Mouse (Mus musculus): ENCODE data around the gene A430033K04Rik. TPM values are rescaled to one million over a fixed set of nuclear protein-coding genes. Genes with fewer than 3 reads are reported as not detected.

A430033K04Rik gene
- polyA plus RNA-seq (2015; fragmentation: Nextera tagmentation; extraction: Ambion mirVana), result 27.7 and 28.4 TPM in 2 replicates

GRCm38 (mm10) chr5:138622645-138623477 lies at the start of gene A430033K04Rik:
Gene A430033K04Rik, plus strand, starts transcription at chr5:138622859.
- H3K27ac ChIP-seq (ENCODE audit: low read length), result peak within 1 kb of the TSS; percentile 95
- peaks cover 5% of the 10 kb centered on the region; the same call in 1 of the 2 replicates for H3K9me3 ChIP-seq (ENCODE audit: control insufficient read depth, low read length)
- ATAC-seq, result peak; percentile 93
- H3K36me3 ChIP-seq (ENCODE audit: control insufficient read depth, insufficient read depth), result peaks cover 6% of the 10 kb centered on the region
- peak within 1 kb of the TSS; percentile 81 for H3K4me3 ChIP-seq (replicated peaks; ENCODE audit: low read length)
- under 1% methylated on average over 30 of the region's 30 CpGs for WGBS
- peaks cover 32% of the 10 kb centered on the region for H3K4me1 ChIP-seq (replicated peaks; ENCODE audit: control insufficient read depth, insufficient read depth, low read length)
- H3K4me2 ChIP-seq (ENCODE audit: low read length), result peak within 1 kb of the TSS; percentile 84
- peak within 1 kb of the TSS; percentile 97 for H3K9ac ChIP-seq (replicated peaks; ENCODE audit: low read depth, low read length)
- H3K27me3 ChIP-seq (replicated peaks; ENCODE audit: control insufficient read depth, insufficient read depth, low read length), result no peaks in the 10 kb centered on the region

- 93% methylated on average over 6 of the region's 6 CpGs for WGBS
- no peak for ATAC-seq
These were observed 35.3 kb upstream of the A430033K04Rik start for GRCm38 (mm10) chr5:138587396-138587795.

GRCm38 (mm10) chr5:138618353-138618752 lies 4.3 kb upstream of the A430033K04Rik start:
- Histone ChIP-seq H3K9ac (replicated peaks; ENCODE audit: low read depth, low read length) (no peak overlapping the region), H3K27me3 (replicated peaks; ENCODE audit: control insufficient read depth, insufficient read depth, low read length) (no peaks in the 10 kb centered on the region), H3K36me3 (ENCODE audit: control insufficient read depth, insufficient read depth) (peaks cover 50% of the 10 kb centered on the region), H3K4me2 (ENCODE audit: low read length) (peak overlapping the region; percentile 55), H3K27ac (ENCODE audit: low read length) (no peak overlapping the region), H3K4me1 (replicated peaks; ENCODE audit: control insufficient read depth, insufficient read depth, low read length) (peaks cover 16% of the 10 kb centered on the region), H3K4me3 (replicated peaks; ENCODE audit: low read length) (peak overlapping the region; percentile 34), H3K9me3 (ENCODE audit: control insufficient read depth, low read length) (peaks cover 39% of the 10 kb centered on the region)
- WGBS, result 97% methylated on average over 1 of the region's 1 CpGs
- no peak for ATAC-seq

More at GRCm38 (mm10) chr5:138587396-138587795, 35.3 kb upstream of the A430033K04Rik start:
- Histone ChIP-seq H3K27ac (ENCODE audit: low read length) (no peak overlapping the region), H3K4me3 (replicated peaks; ENCODE audit: low read length) (no peak overlapping the region), H3K9me3 (ENCODE audit: control insufficient read depth, low read length) (0 out of 2 replicates have a peak, but pooled peaks cover 5% of the 10 kb centered on the region), H3K36me3 (ENCODE audit: control insufficient read depth, insufficient read depth) (no peaks in the 10 kb centered on the region), H3K27me3 (replicated peaks; ENCODE audit: control insufficient read depth, insufficient read depth, low read length) (no peaks in the 10 kb centered on the region), H3K9ac (replicated peaks; ENCODE audit: low read depth, low read length) (no peak overlapping the region), H3K4me1 (replicated peaks; ENCODE audit: control insufficient read depth, insufficient read depth, low read length) (no peaks in the 10 kb centered on the region), H3K4me2 (ENCODE audit: low read length) (no peak overlapping the region)

- Histone ChIP-seq H3K9ac (replicated peaks; ENCODE audit: low read depth, low read length) (peak within 1 kb of the TSS; percentile 100), H3K4me1 (replicated peaks; ENCODE audit: control insufficient read depth, insufficient read depth, low read length) (peaks cover 26% of the 10 kb centered on the region), H3K4me3 (replicated peaks; ENCODE audit: low read length) (peak within 1 kb of the TSS; percentile 94), H3K36me3 (ENCODE audit: control insufficient read depth, insufficient read depth) (peaks cover 39% of the 10 kb centered on the region), H3K27ac (ENCODE audit: low read length) (peak within 1 kb of the TSS; percentile 100), H3K4me2 (ENCODE audit: low read length) (peak within 1 kb of the TSS; percentile 55), H3K27me3 (replicated peaks; ENCODE audit: control insufficient read depth, insufficient read depth, low read length) (no peaks in the 10 kb centered on the region), H3K9me3 (ENCODE audit: control insufficient read depth, low read length) (peaks cover 28% of the 10 kb centered on the region)
- WGBS, result under 1% methylated on average over 43 of the region's 43 CpGs
- ATAC-seq, result peak; percentile 95
These were observed 3.2 kb upstream of the A430033K04Rik start, which contains the start of gene Zfp68 for GRCm38 (mm10) chr5:138619211-138620128. Gene Zfp68, minus strand, starts transcription at chr5:138619761.

- no peak overlapping the region for H3K4me2 ChIP-seq (ENCODE audit: low read length)
- H3K27ac ChIP-seq (ENCODE audit: low read length), result no peak overlapping the region
- peaks cover 25% of the 10 kb centered on the region for H3K36me3 ChIP-seq (ENCODE audit: control insufficient read depth, insufficient read depth)
- WGBS, result 58% methylated on average over 5 of the region's 5 CpGs
- H3K9ac ChIP-seq (replicated peaks; ENCODE audit: low read depth, low read length), result no peak overlapping the region
- no peaks in the 10 kb centered on the region for H3K27me3 ChIP-seq (replicated peaks; ENCODE audit: control insufficient read depth, insufficient read depth, low read length)
- H3K4me1 ChIP-seq (replicated peaks; ENCODE audit: control insufficient read depth, insufficient read depth, low read length), result peaks cover 32% of the 10 kb centered on the region
- peaks cover 22% of the 10 kb centered on the region for H3K9me3 ChIP-seq (ENCODE audit: control insufficient read depth, low read length)
- no peak for ATAC-seq
- H3K4me3 ChIP-seq (replicated peaks; ENCODE audit: low read length), result no peak overlapping the region
These were observed 1.8 kb upstream of the A430033K04Rik start for GRCm38 (mm10) chr5:138620836-138621235.

- 0 out of 2 replicates have a peak, but pooled peaks cover under 1% of the 10 kb centered on the region for H3K36me3 ChIP-seq (ENCODE audit: control insufficient read depth, insufficient read depth)
- ATAC-seq, result no peak
- peak overlapping the region; percentile 95 for H3K27ac ChIP-seq (ENCODE audit: low read length)
- peak overlapping the region; percentile 97 for H3K9ac ChIP-seq (replicated peaks; ENCODE audit: low read depth, low read length)
- peak overlapping the region; percentile 81 for H3K4me3 ChIP-seq (replicated peaks; ENCODE audit: low read length)
- H3K9me3 ChIP-seq (ENCODE audit: control insufficient read depth, low read length), result peaks cover under 1% of the 10 kb centered on the region; the same call in 1 of the 2 replicates
- peak overlapping the region; percentile 84 for H3K4me2 ChIP-seq (ENCODE audit: low read length)
- peaks cover 28% of the 10 kb centered on the region for H3K4me1 ChIP-seq (replicated peaks; ENCODE audit: control insufficient read depth, insufficient read depth, low read length)
- H3K27me3 ChIP-seq (replicated peaks; ENCODE audit: control insufficient read depth, insufficient read depth, low read length), result no peaks in the 10 kb centered on the region
- WGBS, result 7% methylated on average over 3 of the region's 3 CpGs
These were observed 818 bp downstream of the A430033K04Rik start for GRCm38 (mm10) chr5:138623478-138623875.

- Histone ChIP-seq H3K36me3 (ENCODE audit: control insufficient read depth, insufficient read depth) (peaks cover 29% of the 10 kb centered on the region), H3K4me3 (replicated peaks; ENCODE audit: low read length) (no peak overlapping the region), H3K4me2 (ENCODE audit: low read length) (no peak overlapping the region), H3K9me3 (ENCODE audit: control insufficient read depth, low read length) (no peaks in the 10 kb centered on the region), H3K9ac (replicated peaks; ENCODE audit: low read depth, low read length) (no peak overlapping the region), H3K27ac (ENCODE audit: low read length) (no peak overlapping the region), H3K4me1 (replicated peaks; ENCODE audit: control insufficient read depth, insufficient read depth, low read length) (no peaks in the 10 kb centered on the region), H3K27me3 (replicated peaks; ENCODE audit: control insufficient read depth, insufficient read depth, low read length) (no peaks in the 10 kb centered on the region)
- WGBS, result 94% methylated on average over 2 of the region's 2 CpGs
- no peak for ATAC-seq
These were observed 13.8 kb downstream of the A430033K04Rik start for GRCm38 (mm10) chr5:138636486-138636885.

- Histone ChIP-seq H3K27ac (ENCODE audit: low read length) (no peak overlapping the region), H3K27me3 (replicated peaks; ENCODE audit: control insufficient read depth, insufficient read depth, low read length) (no peaks in the 10 kb centered on the region), H3K36me3 (ENCODE audit: control insufficient read depth, insufficient read depth) (peaks cover 43% of the 10 kb centered on the region), H3K9me3 (ENCODE audit: control insufficient read depth, low read length) (no peaks in the 10 kb centered on the region), H3K4me2 (ENCODE audit: low read length) (no peak overlapping the region), H3K4me1 (replicated peaks; ENCODE audit: control insufficient read depth, insufficient read depth, low read length) (no peaks in the 10 kb centered on the region), H3K4me3 (replicated peaks; ENCODE audit: low read length) (no peak overlapping the region), H3K9ac (replicated peaks; ENCODE audit: low read depth, low read length) (no peak overlapping the region)
- ATAC-seq, result no peak
- WGBS, result 88% methylated on average over 3 of the region's 3 CpGs
These were observed 18.4 kb downstream of the A430033K04Rik start for GRCm38 (mm10) chr5:138641081-138641480.

GRCm38 (mm10) chr5:138641761-138642160 lies 19.1 kb downstream of the A430033K04Rik start:
- WGBS, result 90% methylated on average over 3 of the region's 3 CpGs
- H3K4me2 ChIP-seq (ENCODE audit: low read length), result no peak overlapping the region
- H3K4me3 ChIP-seq (replicated peaks; ENCODE audit: low read length), result no peak overlapping the region
- no peak overlapping the region for H3K27ac ChIP-seq (ENCODE audit: low read length)
- H3K27me3 ChIP-seq (replicated peaks; ENCODE audit: control insufficient read depth, insufficient read depth, low read length), result no peaks in the 10 kb centered on the region
- H3K36me3 ChIP-seq (ENCODE audit: control insufficient read depth, insufficient read depth), result peaks cover 46% of the 10 kb centered on the region
- no peak overlapping the region for H3K9ac ChIP-seq (replicated peaks; ENCODE audit: low read depth, low read length)
- ATAC-seq, result no peak
- H3K9me3 ChIP-seq (ENCODE audit: control insufficient read depth, low read length), result no peaks in the 10 kb centered on the region
- H3K4me1 ChIP-seq (replicated peaks; ENCODE audit: control insufficient read depth, insufficient read depth, low read length), result no peaks in the 10 kb centered on the region

All from forebrain, embryonic 16.5 days (tissue).